Mouse (Mus musculus) limb, embryonic 10.5 days (tissue): ENCODE data around the gene Hhipl1. TPM values are rescaled to one million over a fixed set of nuclear protein-coding genes. Genes with fewer than 3 reads are reported as not detected.
A peak's percentile ranks its signal among the peaks of the same experiment; 100 is the strongest.

Source experiments
- DNase-seq: peaks from one replicate; pipeline ENCODE4 v3.0.0-alpha.2; 2017; ENCODE audit warnings: low spot score
- H3K27ac ChIP-seq: fragments of 300-500 bp; sonication (generic); 2 replicates; pipeline ENCODE4 v1.5.1; 2016; ENCODE audit warnings: mild to moderate bottlenecking
- H3K27me3 ChIP-seq: fragments of 300-500 bp; sonication (generic); 2 replicates; pipeline ENCODE4 v1.6.1; 2016; ENCODE audit warnings: low read depth, mild to moderate bottlenecking; ENCODE audit not compliant: poor library complexity, severe bottlenecking
- H3K36me3 ChIP-seq: fragments of 300-500 bp; sonication (generic); 2 replicates; pipeline ENCODE4 v1.6.1; 2016; ENCODE audit warnings: mild to moderate bottlenecking, moderate library complexity
- H3K4me1 ChIP-seq: fragments of 300-500 bp; sonication (generic); 2 replicates; pipeline ENCODE4 v1.6.1; 2016
- H3K4me3 ChIP-seq: fragments of 300-500 bp; sonication (generic); 2 replicates; pipeline ENCODE4 v1.5.1; 2016; ENCODE audit warnings: mild to moderate bottlenecking, moderate library complexity
- H3K9me3 ChIP-seq: fragments of 300-500 bp; sonication (generic); replicated peaks from 2 replicates; pipeline ENCODE4 v1.6.1; 2016; ENCODE audit warnings: mild to moderate bottlenecking
- WGBS: fragments of 180-500 bp; shearing (Covaris S2); methylation state at CpG from one replicate; pipeline ENCODE4 v1.1.7; 2016; 5-methylcytosine and 5-hydroxymethylcytosine counted together
- polyA plus RNA-seq: library from polyadenylated mRNA; unstranded; fragments of >200 nt; fragmentation: Nextera tagmentation; extraction: Ambion mirVana; gene quantifications from 2 replicates; pipeline ENCODE4 v1.2.1, GENCODE M21; 2016

The Hhipl1 gene
- polyA plus RNA-seq, 1 experiment from 2014 or later = 0.21 TPM

DNA sequence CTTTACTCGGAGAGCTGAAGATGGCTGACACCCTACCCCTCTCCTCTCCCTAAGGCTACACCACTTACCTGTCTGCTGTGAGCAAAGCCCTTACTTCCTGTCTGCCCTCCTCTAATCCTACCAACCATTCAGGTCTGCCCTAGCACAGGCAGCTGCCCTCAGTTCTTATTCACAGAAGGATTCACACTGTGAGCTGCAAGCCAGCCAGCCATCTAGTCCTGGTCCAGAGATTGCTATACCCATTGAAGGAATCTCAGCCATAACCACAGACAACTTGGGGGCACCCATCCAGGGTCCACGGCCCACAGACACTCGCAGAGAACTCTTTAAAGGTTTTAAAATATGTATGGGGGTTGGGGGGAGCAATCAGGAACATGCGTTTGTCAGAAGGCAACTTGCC is 19.7 kb upstream of the Hhipl1 start:
- Histone ChIP-seq H3K36me3 (no peaks in the 10 kb centered on the region), H3K27ac (no peak overlapping the region), H3K27me3 (peaks cover 20% of the 10 kb centered on the region; the same call in 1 of the 2 replicates), H3K9me3 (no peaks in the 10 kb centered on the region), H3K4me1 (peaks cover 26% of the 10 kb centered on the region), H3K4me3 (no peak overlapping the region)
- 80% methylated on average over 4 of the region's 4 CpGs for WGBS
- no peak for DNase-seq

- no peaks in the 10 kb centered on the region for H3K9me3 ChIP-seq
- no peak overlapping the region for H3K4me3 ChIP-seq
- H3K36me3 ChIP-seq = no peaks in the 10 kb centered on the region
- WGBS = 95% methylated on average over 8 of the region's 8 CpGs
- H3K27ac ChIP-seq = no peak overlapping the region
- DNase-seq = no peak
- H3K27me3 ChIP-seq = peaks cover 24% of the 10 kb centered on the region; the same call in 1 of the 2 replicates
- H3K4me1 ChIP-seq = peaks cover 32% of the 10 kb centered on the region
Observed at GRCm38 (mm10) chr12:108287011-108287410, 19.1 kb upstream of the Hhipl1 start.

- H3K4me1 ChIP-seq = peaks cover 42% of the 10 kb centered on the region
Observed at GRCm38 (mm10) chr12:108288127-108288880, 17.8 kb upstream of the Hhipl1 start.

DNA sequence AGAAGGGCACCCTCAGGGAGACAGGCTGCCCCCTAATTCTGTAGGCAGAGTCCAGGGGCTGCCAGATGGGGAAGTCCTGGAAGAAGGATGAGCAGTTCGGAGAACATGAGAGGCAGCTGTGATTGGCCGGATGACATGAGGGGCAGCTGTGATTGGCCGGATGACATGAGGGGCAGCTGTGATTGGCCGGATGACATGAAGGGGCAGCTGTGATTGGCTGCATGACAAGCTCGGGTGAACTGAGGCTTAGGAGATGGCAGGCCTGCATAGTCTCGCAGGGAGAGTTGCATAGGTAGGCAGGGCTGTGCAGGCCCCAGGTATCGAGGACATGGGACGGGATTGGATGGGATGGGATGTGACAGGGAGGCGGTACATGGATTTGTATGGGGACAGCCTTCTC is 13.7 kb upstream of the Hhipl1 start:
- peaks cover 27% of the 10 kb centered on the region for H3K27me3 ChIP-seq
- no peaks in the 10 kb centered on the region for H3K9me3 ChIP-seq
- H3K36me3 ChIP-seq = no peaks in the 10 kb centered on the region
- H3K4me3 ChIP-seq = peak overlapping the region; percentile 27
- peak overlapping the region; percentile 46 for H3K27ac ChIP-seq
- WGBS = 6% methylated on average over 9 of the region's 9 CpGs
- peak; percentile 60 for DNase-seq
- H3K4me1 ChIP-seq = peaks cover 18% of the 10 kb centered on the region

More at GRCm38 (mm10) chr12:108288127-108288880, 17.8 kb upstream of the Hhipl1 start:
- Histone ChIP-seq H3K27ac (no peak overlapping the region), H3K9me3 (no peaks in the 10 kb centered on the region), H3K27me3 (peaks cover 24% of the 10 kb centered on the region; the same call in 1 of the 2 replicates), H3K36me3 (no peaks in the 10 kb centered on the region), H3K4me3 (no peak overlapping the region)
- no peak for DNase-seq
- WGBS = 74% methylated on average over 19 of the region's 19 CpGs

- Histone ChIP-seq H3K4me1 (peaks cover 18% of the 10 kb centered on the region), H3K9me3 (no peaks in the 10 kb centered on the region), H3K27me3 (peaks cover 27% of the 10 kb centered on the region), H3K36me3 (no peaks in the 10 kb centered on the region), H3K4me3 (peak overlapping the region; percentile 27), H3K27ac (no peak overlapping the region)
- peak; percentile 84 for DNase-seq
- WGBS = 5% methylated on average over 8 of the region's 8 CpGs
Observed at GRCm38 (mm10) chr12:108292957-108293356, 13.1 kb upstream of the Hhipl1 start.

GRCm38 (mm10) chr12:108294620-108295019 is 11.4 kb upstream of the Hhipl1 start:
- DNase-seq = no peak
- 74% methylated on average over 3 of the region's 3 CpGs for WGBS

DNA sequence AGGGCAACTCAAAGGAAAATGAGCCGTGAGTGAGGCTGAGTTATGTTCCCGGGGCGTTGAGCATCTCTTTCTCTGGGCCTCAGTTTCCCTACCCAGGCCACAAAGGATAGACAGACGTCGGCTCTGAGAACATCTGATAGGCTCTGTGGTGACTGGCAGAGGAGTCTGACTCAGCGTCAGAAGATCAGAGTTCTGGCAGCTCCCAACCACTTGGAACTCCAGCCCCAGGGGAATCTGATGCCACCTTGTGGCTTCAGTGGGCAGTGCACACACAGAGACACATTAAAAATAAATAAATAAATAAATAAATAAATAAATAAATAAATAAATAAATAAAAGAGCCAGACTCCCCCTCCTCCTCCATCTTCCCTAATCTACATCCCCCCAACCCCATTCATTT is 9.0 kb upstream of the Hhipl1 start:
- 85% methylated on average over 6 of the region's 6 CpGs for whole genome bisulfite sequencing
- DNase-seq = no peak

More at GRCm38 (mm10) chr12:108294620-108295019, 11.4 kb upstream of the Hhipl1 start:
- H3K27ac ChIP-seq = no peak overlapping the region
- H3K4me3 ChIP-seq = no peak overlapping the region
- peaks cover 16% of the 10 kb centered on the region for H3K4me1 ChIP-seq
- H3K27me3 ChIP-seq = peaks cover 21% of the 10 kb centered on the region
- H3K36me3 ChIP-seq = no peaks in the 10 kb centered on the region
- no peaks in the 10 kb centered on the region for H3K9me3 ChIP-seq

GRCm38 (mm10) chr12:108301006-108301405 is 5.1 kb upstream of the Hhipl1 start:
- no peaks in the 10 kb centered on the region for H3K9me3 ChIP-seq
- peaks cover 29% of the 10 kb centered on the region for H3K27me3 ChIP-seq
- H3K27ac ChIP-seq = no peak overlapping the region
- H3K36me3 ChIP-seq = no peaks in the 10 kb centered on the region
- peaks cover 6% of the 10 kb centered on the region for H3K4me1 ChIP-seq
- no peak for DNase-seq
- 85% methylated on average over 6 of the region's 6 CpGs for WGBS
- no peak overlapping the region for H3K4me3 ChIP-seq

More for the DNA sequence above, 9.0 kb upstream of the Hhipl1 start:
- Histone ChIP-seq H3K4me3 (no peak overlapping the region), H3K4me1 (peaks cover 10% of the 10 kb centered on the region), H3K27ac (no peak overlapping the region), H3K9me3 (no peaks in the 10 kb centered on the region), H3K27me3 (peaks cover 12% of the 10 kb centered on the region), H3K36me3 (no peaks in the 10 kb centered on the region)

- H3K36me3 ChIP-seq = no peaks in the 10 kb centered on the region
- H3K27ac ChIP-seq = no peak overlapping the region
- peaks cover 58% of the 10 kb centered on the region for H3K27me3 ChIP-seq
- H3K4me3 ChIP-seq = no peak overlapping the region
- no peaks in the 10 kb centered on the region for H3K9me3 ChIP-seq
- DNase-seq = no peak
- peaks cover 14% of the 10 kb centered on the region for H3K4me1 ChIP-seq
- 56% methylated on average over 6 of the region's 6 CpGs for WGBS
Observed at GRCm38 (mm10) chr12:108303778-108304365, 2.2 kb upstream of the Hhipl1 start.

GRCm38 (mm10) chr12:108305172-108305571 is 898 bp upstream of the Hhipl1 start:
- Histone ChIP-seq H3K27ac (no peak overlapping the region), H3K9me3 (no peaks in the 10 kb centered on the region), H3K4me1 (peaks cover 18% of the 10 kb centered on the region), H3K27me3 (peaks cover 70% of the 10 kb centered on the region), H3K36me3 (no peaks in the 10 kb centered on the region), H3K4me3 (no peak overlapping the region)
- DNase-seq = no peak
- WGBS = 72% methylated on average over 8 of the region's 8 CpGs

- Histone ChIP-seq H3K27me3 (peaks cover 76% of the 10 kb centered on the region), H3K4me1 (peaks cover 21% of the 10 kb centered on the region), H3K36me3 (no peaks in the 10 kb centered on the region), H3K27ac (no peak overlapping the region), H3K4me3 (no peak overlapping the region), H3K9me3 (no peaks in the 10 kb centered on the region)
- WGBS = 22% methylated on average over 14 of the region's 14 CpGs
- peak; percentile 76 for DNase-seq
Observed at GRCm38 (mm10) chr12:108307553-108307952, 1.5 kb downstream of the Hhipl1 start.

DNA sequence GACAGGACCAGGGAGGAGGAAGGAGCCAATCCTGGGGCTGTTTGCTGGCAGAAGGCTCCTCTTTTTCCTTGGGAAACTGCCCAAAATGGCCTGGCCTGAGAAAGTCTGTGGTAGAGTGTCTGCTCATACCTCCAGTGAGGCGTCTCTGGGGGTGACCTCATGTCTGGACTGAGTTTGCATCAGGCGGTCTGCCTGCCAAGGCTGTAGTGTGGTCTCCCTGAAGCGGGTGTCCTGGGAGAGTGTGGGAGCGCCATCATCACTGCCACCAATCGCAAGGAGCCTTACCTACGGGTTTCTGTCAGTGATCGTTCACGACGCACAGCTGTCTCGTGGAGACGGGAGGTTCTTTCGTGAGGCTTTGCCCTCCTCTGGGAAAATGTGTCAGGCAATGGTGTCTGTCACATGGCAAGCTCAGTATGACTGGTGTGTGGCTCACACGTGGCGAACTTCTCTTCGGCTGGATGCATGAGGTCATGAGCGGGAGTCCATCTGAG is 2.3 kb downstream of the Hhipl1 start:
- Histone ChIP-seq H3K4me3 (no peak overlapping the region), H3K4me1 (peaks cover 26% of the 10 kb centered on the region), H3K27ac (no peak overlapping the region), H3K36me3 (no peaks in the 10 kb centered on the region), H3K27me3 (peaks cover 70% of the 10 kb centered on the region), H3K9me3 (no peaks in the 10 kb centered on the region)
- no peak for DNase-seq
- WGBS = 86% methylated on average over 16 of the region's 16 CpGs

GRCm38 (mm10) chr12:108309116-108309794 is 3.2 kb downstream of the Hhipl1 start:
- no peak for DNase-seq
- H3K36me3 ChIP-seq = no peaks in the 10 kb centered on the region
- 69% methylated on average over 8 of the region's 8 CpGs for WGBS
- H3K9me3 ChIP-seq = no peaks in the 10 kb centered on the region
- H3K4me1 ChIP-seq = peaks cover 26% of the 10 kb centered on the region
- no peak overlapping the region for H3K27ac ChIP-seq
- no peak overlapping the region for H3K4me3 ChIP-seq
- peaks cover 64% of the 10 kb centered on the region for H3K27me3 ChIP-seq
